Mouse (Mus musculus) layer of hippocampus, adult 18-20 months (tissue): Measurements from ENCODE around the gene Tmem159. TPM values are rescaled to one million over a fixed set of nuclear protein-coding genes. Genes with fewer than 3 reads are reported as not detected.

ENCODE experiments used
- DNase-seq, 2 experiments: peaks; one replicate each; pipeline ENCODE4 v3.0.0; 2022; ENCODE audit warnings: low spot score in 2 of 2
- total RNA-seq, 2 experiments: library from RNA; stranded (reverse); gene quantifications; 2 replicates each; pipeline ENCODE4 v1.2.3; 2021

The Tmem159 gene
- total RNA-seq, 2 experiments from 2014 or later = 9.6 to 12.8 TPM

DNA sequence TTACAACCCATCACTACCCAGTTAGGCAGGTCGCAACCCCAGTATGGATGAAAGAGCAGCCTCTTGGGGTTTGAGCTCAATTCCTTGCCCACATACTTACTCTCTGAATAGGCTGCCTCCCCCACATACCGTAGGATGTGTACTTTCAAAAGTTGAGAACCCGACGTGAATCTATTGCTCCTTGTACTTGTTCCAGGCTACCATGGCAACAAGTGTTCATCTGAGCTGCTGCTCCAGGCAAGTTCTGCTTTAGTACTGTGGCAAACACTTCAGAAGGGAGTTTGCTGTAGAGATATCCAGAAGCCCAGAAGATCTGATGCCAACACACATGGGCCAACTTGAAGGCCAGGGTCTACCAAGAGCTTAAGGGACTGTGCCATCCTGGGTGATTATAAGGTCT lies 26.8 kb downstream of the Tmem159 start:
- DNase-seq = peak in 1 of 2 experiments; percentile 79

DNA sequence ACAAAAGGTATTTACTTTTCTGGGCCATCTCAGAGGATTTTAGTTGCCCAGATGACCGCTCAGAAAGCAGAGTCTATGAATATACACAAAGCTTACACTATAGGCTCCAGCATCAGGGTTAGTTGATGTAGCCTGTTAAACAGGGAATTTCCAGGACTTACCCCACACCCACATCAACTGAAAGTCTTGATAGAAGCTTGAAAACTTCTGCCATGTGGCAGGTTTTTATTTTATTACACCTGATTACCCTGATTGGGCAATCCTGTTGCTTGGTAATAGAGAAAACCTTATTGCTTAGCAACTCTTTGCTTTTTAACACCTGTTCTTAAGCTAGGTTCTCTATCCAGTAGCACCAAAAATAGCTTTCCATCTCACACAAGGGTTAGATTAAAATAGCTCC lies 40.6 kb downstream of the Tmem159 start:
- no peak for DNase-seq

DNA sequence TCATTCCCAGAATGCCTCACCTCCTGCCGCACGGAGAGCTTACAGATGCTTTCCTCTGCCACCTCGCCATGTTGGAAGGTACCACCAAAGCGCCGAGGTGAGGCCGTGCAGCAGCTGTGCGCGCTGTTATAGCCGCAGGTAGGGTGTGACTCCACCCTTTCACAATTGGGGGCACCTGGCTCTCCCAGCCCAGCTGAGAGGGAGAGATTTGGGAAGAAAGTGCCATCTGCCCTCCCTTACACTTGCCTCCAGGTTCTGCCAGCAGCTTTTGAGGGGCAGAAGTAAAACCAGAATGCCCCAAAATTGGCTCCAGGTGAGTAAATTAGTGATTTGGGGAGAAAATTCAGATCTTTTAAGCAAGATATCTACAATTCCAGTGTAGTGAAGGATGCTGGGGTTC lies 43.0 kb downstream of the Tmem159 start, which contains the start of gene Zp2:
Gene Zp2, minus strand, starts transcription at position 101 of the 400 bp plus-strand sequence.
- no peak for DNase-seq

DNA sequence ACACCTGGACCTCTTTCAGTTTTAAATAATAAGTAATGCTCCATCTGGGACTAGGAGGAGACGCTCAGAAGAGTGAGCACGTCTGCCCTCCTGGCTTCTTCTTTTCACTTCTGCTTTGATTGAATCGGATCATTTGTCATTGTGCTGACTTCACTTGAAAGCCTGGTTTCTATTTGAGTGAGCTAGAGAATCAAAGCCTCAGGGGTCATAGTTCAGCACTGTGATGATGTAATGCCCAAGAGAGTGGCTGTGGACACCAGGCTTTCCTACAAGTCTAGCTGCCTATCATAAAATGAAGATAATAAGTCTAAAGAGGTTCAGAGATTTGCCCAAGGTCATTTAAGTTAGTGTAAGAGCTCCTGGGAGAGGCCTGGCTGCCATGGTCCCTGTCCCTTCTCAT lies 48.1 kb downstream of the Tmem159 start:
- DNase-seq = no peak

GRCm38 (mm10) chr7:120150898-120151297 lies 48.7 kb downstream of the Tmem159 start:
- no peak for DNase-seq

DNA sequence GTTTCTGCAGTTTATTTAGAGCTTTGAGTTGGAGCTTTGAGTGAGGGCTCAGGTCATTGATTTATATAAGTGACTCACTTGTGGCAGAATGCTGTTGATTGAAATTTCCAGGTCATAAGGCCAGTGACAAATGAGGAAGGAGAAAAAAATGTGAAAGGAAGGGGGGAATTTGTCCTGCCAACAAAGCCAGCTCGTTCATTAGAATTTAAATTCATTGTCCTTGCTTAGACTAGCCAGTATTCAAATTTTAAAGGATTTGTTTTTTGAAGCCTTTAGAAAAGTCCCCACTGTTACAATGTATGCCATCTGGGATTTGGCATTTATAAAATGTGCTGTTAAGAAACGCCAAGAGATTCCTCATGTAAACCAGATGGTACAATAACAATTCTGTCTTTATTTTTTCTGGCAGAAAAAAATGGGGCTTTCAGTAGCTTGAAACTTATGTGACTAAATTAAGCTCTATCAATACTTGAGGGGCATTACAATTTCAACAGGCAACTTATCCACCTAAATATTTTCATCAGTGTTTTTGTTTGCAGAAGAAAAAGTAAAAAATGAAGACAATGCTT lies 54.8 kb downstream of the Tmem159 start:
- DNase-seq = peak in 1 of 2 experiments; percentile 66

GRCm38 (mm10) chr7:120157575-120158061 lies 55.5 kb downstream of the Tmem159 start:
- DNase-seq = peak in 1 of 2 experiments; percentile 20

DNA sequence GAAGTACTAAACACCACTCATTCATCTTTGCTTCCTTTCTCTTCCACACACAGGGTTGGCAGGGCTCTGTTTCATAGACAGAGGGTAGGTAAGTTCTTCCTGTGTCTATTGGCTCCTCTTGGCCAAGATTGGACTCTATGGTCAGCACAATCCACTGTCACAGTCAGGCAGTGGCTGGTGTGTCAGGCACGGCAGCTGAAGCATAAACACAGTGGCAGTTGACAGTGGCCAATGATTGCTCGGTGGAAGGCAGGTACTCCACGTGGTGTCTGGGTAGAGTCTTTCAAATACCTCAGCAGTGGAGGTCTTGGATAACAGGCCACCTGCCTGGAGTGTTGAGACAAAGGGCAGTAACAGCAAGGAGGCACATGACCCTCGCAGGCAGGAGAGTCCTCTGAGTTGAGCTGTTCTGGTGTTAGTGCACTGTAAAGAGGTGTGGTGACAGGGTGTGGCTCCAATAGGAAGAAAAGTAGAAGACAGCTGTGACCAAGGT lies 56.0 kb downstream of the Tmem159 start:
- no peak for DNase-seq

GRCm38 (mm10) chr7:120163581-120164251 lies 61.6 kb downstream of the Tmem159 start:
- no peak for DNase-seq

Other genes starting within 250 kb of the Tmem159 start
- 10 to 100 TPM; 10.4 to 11.1 TPM for gene Lyrm1, start 206.5 kb upstream of the Tmem159 start, total RNA-seq
- 10 to 100 TPM; 24.8 to 28.7 TPM for gene Dcun1d3, start 206.1 kb upstream of the Tmem159 start, total RNA-seq
- under 1 TPM; 0.20 to 0.52 TPM for gene Dnah3, start 7.1 kb upstream of the Tmem159 start, total RNA-seq
- under 1 TPM in 1 of 2 experiments, not detected in 1; 0.13 TPM for gene Zp2, start 42.9 kb downstream of the Tmem159 start, total RNA-seq
- under 1 TPM; 0.30 to 0.32 TPM for gene Anks4b, start 71.5 kb downstream of the Tmem159 start, total RNA-seq
- gene Crym, start 99.8 kb downstream of the Tmem159 start, total RNA-seq = 100 to 1,000 TPM; 255 to 271 TPM
- gene Abca14, start 101.6 kb downstream of the Tmem159 start, total RNA-seq = not detected
- gene Abca15, start 226.3 kb downstream of the Tmem159 start, total RNA-seq = not detected